Mouse (Mus musculus) C2C12 (cell line): ENCODE data around the gene Ramp1. TPM values are rescaled to one million over a fixed set of nuclear protein-coding genes. Genes with fewer than 3 reads are reported as not detected.

Experiments
- H3K27me3 ChIP-seq: one replicate; pipeline ENCODE4 v1.6.1; 2011; ENCODE audit not compliant: control insufficient read depth, insufficient read depth, insufficient read length
- H3K36me3 ChIP-seq: one replicate; pipeline ENCODE4 v1.6.1; 2011; ENCODE audit not compliant: control insufficient read depth, insufficient read depth
- H3K4me3 ChIP-seq: one replicate; pipeline ENCODE4 v1.5.1; 2011; ENCODE audit warnings: mild to moderate bottlenecking, control low read depth; ENCODE audit not compliant: poor library complexity, insufficient read depth, severe bottlenecking
- H3K79me2 ChIP-seq: one replicate; pipeline ENCODE4 v1.6.1; 2011; ENCODE audit not compliant: control insufficient read depth, insufficient read depth
- H3K79me3 ChIP-seq: one replicate; pipeline ENCODE4 v1.6.1; 2011; ENCODE audit warnings: low read depth, control low read depth
- H3ac ChIP-seq: one replicate; pipeline ENCODE3; 2011; ENCODE audit warnings: low read depth; ENCODE audit not compliant: control insufficient read depth, insufficient read length
- CEBPB ChIP-seq: IDR thresholded peaks from one replicate; pipeline ENCODE4 v1.6.1; 2011; ENCODE audit warnings: low read depth, mild to moderate bottlenecking, control low read depth, moderate library complexity
- CTCF ChIP-seq: IDR thresholded peaks from one replicate; pipeline ENCODE4 v1.5.1; 2011; ENCODE audit not compliant: control insufficient read depth, insufficient read depth, insufficient read length
- FOSL1 ChIP-seq: IDR thresholded peaks from one replicate; pipeline ENCODE4 v1.8.0; 2011; ENCODE audit warnings: mild to moderate bottlenecking, low read length; ENCODE audit not compliant: poor library complexity, insufficient read depth, severe bottlenecking
- MAX ChIP-seq: IDR thresholded peaks from one replicate; pipeline ENCODE4 v1.6.1; 2011; ENCODE audit warnings: mild to moderate bottlenecking, control low read depth
- MYOD1 ChIP-seq: IDR thresholded peaks from one replicate; pipeline ENCODE4 v1.6.1; 2011; ENCODE audit warnings: low read depth; ENCODE audit not compliant: control insufficient read depth, insufficient read length
- MYOG ChIP-seq: IDR thresholded peaks from one replicate; pipeline ENCODE4 v1.6.1; 2011; ENCODE audit not compliant: control insufficient read depth, insufficient read length; ENCODE audit errors: extremely low read depth
- USF1 ChIP-seq: IDR thresholded peaks from one replicate; pipeline ENCODE4 v1.6.1; 2011; ENCODE audit warnings: low read depth, mild to moderate bottlenecking, control low read depth, moderate library complexity
- polyA plus RNA-seq: library from polyadenylated mRNA; unstranded; fragments of >200 nt; fragmentation: generic; extraction: Trizol; gene quantifications from one replicate; pipeline ENCODE4 v1.2.1, GENCODE M21; 2012; ENCODE audit warnings: missing spikeins

Ramp1 gene
- polyA plus RNA-seq, 1 experiment = 2.1 TPM

GRCm38 (mm10) chr1:91219641-91220321, 40.2 kb downstream of the Ramp1 start:
- no peaks in the 10 kb centered on the region for H3K36me3 ChIP-seq
- TF ChIP-seq MAX (no peak), MYOD1 (peak; percentile 88), MYOG (no peak), USF1 (no peak), CEBPB (no peak), CTCF (no peak), FOSL1 (peak; percentile 88)
- no peak overlapping the region for H3ac ChIP-seq
- H3K4me3 ChIP-seq = no peak overlapping the region
- no peaks in the 10 kb centered on the region for H3K27me3 ChIP-seq
- no peaks in the 10 kb centered on the region for H3K79me3 ChIP-seq
- H3K79me2 ChIP-seq = no peaks in the 10 kb centered on the region

DNA sequence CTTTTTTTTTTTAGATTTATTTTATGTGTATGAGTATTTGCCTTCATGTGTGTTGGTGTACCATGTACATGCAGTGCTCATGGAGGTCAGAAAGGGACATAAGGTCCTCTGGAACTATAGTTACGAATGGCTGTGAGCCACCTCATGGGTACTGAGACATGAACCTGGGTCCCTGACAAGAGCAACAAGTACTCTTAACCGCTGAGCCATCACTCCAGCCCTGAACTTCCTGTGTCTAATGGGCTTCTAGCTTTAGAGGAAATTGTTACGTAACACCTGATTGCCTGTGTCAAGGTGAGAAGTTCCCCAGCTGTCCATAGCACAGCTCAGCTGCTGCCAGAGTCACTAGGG, 40.7 kb downstream of the Ramp1 start:
- no peaks in the 10 kb centered on the region for H3K79me3 ChIP-seq
- TF ChIP-seq CEBPB = peak; percentile 7
- no peak for TF ChIP-seq MAX
- no peak overlapping the region for H3ac ChIP-seq
- H3K4me3 ChIP-seq = no peak overlapping the region
- no peaks in the 10 kb centered on the region for H3K79me2 ChIP-seq
- no peaks in the 10 kb centered on the region for H3K36me3 ChIP-seq
- no peaks in the 10 kb centered on the region for H3K27me3 ChIP-seq

GRCm38 (mm10) chr1:91226562-91226961, 46.9 kb downstream of the Ramp1 start:
- no peaks in the 10 kb centered on the region for H3K79me2 ChIP-seq
- no peaks in the 10 kb centered on the region for H3K36me3 ChIP-seq
- H3K27me3 ChIP-seq = no peaks in the 10 kb centered on the region
- TF ChIP-seq MAX = no peak
- no peak for TF ChIP-seq USF1
- no peak for TF ChIP-seq CTCF
- no peak overlapping the region for H3K4me3 ChIP-seq
- H3ac ChIP-seq = no peak overlapping the region
- H3K79me3 ChIP-seq = no peaks in the 10 kb centered on the region

DNA sequence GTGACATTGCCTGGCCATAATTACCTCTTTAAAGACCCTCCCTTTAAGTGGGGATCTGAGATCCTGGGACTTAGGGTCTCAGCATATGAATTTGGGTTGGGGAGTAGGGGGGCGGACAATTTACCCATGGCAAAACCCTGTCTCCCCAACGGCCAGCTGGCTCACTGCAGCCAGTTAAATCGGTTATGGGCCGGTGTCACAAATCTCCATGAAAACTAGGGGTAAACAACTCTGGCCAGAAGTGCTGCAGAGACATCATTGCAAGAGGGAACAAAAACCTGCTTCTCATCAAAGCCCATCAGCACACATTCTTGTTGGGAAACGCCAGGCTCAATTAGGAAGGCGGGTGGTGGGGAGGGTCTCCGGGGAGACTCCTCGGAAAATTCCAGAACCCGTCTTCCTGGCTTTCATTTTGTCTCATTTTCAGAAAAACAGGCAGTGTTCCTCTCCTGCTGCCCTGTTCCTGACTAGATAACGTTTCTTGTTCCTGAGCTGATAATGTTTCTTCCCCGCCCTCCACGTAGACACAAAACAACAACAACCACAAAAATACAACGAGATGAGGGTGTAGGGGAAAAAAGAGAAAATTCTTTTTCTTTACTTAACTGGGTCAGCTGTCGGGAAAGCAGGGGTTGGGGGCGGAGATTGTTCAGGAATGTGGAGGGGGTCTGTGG, 47.9 kb downstream of the Ramp1 start:
- no peaks in the 10 kb centered on the region for H3K79me2 ChIP-seq
- no peaks in the 10 kb centered on the region for H3K79me3 ChIP-seq
- no peaks in the 10 kb centered on the region for H3K36me3 ChIP-seq
- TF ChIP-seq USF1 = no peak
- TF ChIP-seq CTCF = no peak
- no peak for TF ChIP-seq MYOG
- no peak for TF ChIP-seq FOSL1
- TF ChIP-seq MAX = no peak
- no peak for TF ChIP-seq CEBPB
- TF ChIP-seq MYOD1 = no peak
- H3K27me3 ChIP-seq = no peaks in the 10 kb centered on the region
- no peak overlapping the region for H3K4me3 ChIP-seq
- H3ac ChIP-seq = no peak overlapping the region

DNA sequence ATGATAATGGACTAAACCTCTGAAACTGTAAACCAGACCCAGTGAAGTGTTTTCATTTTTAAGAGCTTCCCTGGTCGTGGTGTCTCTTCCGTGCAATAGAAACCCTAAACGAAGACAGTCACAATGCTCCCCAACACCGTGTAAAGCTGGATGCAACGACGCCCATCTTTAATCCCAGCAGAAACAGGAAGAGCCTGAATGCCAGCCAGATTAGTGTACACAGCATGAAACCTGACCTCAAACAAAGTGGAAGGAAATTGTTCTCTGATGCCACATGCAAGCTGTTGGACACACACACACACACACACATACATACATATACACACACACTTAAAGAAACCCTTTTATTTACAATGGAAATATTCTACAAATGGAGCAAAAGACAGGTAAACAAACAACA, 51.5 kb downstream of the Ramp1 start:
- H3K36me3 ChIP-seq = no peaks in the 10 kb centered on the region
- no peak for TF ChIP-seq USF1
- TF ChIP-seq MYOG = no peak
- no peaks in the 10 kb centered on the region for H3K79me2 ChIP-seq
- no peak overlapping the region for H3K4me3 ChIP-seq
- H3K27me3 ChIP-seq = no peaks in the 10 kb centered on the region
- no peaks in the 10 kb centered on the region for H3K79me3 ChIP-seq
- H3ac ChIP-seq = no peak overlapping the region

DNA sequence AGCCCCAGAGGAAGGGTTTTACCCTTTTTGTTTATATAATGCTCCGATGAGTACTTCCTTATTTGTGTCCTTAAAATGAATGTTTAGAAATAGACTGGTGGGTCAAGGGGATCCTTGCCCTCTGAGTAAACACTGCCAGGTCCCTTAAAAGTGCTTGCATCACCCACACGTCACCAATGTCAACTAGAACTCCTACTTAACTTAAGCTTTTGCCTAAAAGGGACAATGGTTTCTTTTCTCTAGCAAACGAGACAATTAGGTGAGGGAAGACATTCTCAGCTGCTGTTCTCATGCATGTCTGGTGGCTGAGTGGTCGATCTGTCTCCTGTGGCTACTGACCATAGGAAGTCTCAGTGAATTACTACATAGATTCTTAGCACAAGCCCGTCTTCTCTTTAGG, 52.3 kb downstream of the Ramp1 start:
- H3K79me3 ChIP-seq = no peaks in the 10 kb centered on the region
- H3ac ChIP-seq = no peak overlapping the region
- no peaks in the 10 kb centered on the region for H3K79me2 ChIP-seq
- no peak overlapping the region for H3K4me3 ChIP-seq
- TF ChIP-seq MYOD1 = peak; percentile 85
- no peak for TF ChIP-seq MAX
- H3K27me3 ChIP-seq = no peaks in the 10 kb centered on the region
- H3K36me3 ChIP-seq = no peaks in the 10 kb centered on the region
